Mouse (Mus musculus): ENCODE measurements around the gene Irak3. TPM values are rescaled to one million over a fixed set of nuclear protein-coding genes. Genes with fewer than 3 reads are reported as not detected.

Irak3 gene
- polyA plus RNA-seq, 1 experiment: 0.26 TPM

DNA sequence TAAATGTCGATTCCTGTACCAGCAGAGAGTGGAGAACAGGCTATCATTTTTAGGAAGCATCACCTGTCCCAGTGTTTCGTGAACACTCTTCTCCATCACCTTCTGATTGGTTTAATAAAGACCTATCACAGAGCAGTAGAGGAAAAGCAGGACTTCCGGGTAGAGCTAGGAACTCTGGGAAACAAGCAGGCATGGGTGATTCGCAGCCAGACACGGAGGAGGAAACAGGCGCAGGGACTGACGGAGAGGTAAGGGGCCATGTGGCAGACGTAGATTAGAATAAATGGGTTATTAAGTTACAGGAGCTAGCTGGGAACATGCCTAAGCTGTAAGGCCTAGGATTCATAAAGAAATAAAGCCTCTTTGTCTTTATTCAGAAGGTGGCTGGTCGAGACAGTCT is 41.4 kb downstream of the Irak3 start:
- no peaks in the 10 kb centered on the region for H3K79me2 ChIP-seq (ENCODE audit: control insufficient read depth, insufficient read depth)
- TF ChIP-seq POLR2A (IDR thresholded peaks at IDR 0.05; ENCODE audit: insufficient read length, low read depth): no peak
- TF ChIP-seq MYOG (IDR thresholded peaks at IDR 0.05; ENCODE audit: control insufficient read depth in 1 of 3, insufficient read depth in 1 of 3, insufficient read length in 2 of 3, low read depth in 2 of 3): no peak
- no peak for TF ChIP-seq REST (IDR thresholded peaks at IDR 0.05; ENCODE audit: insufficient read depth, insufficient read length)
- TF ChIP-seq E2F4 (IDR thresholded peaks at IDR 0.05; ENCODE audit: insufficient read depth): no peak
- TF ChIP-seq TCF12 (IDR thresholded peaks at IDR 0.05; ENCODE audit: insufficient read depth, poor library complexity, severe bottlenecking): no peak
- TF ChIP-seq TCF3 (IDR thresholded peaks at IDR 0.05; ENCODE audit: insufficient read length, low read depth): no peak
- no peak for TF ChIP-seq MAX (IDR thresholded peaks at IDR 0.05; ENCODE audit: low read depth)
- TF ChIP-seq MYOD1 (IDR thresholded peaks at IDR 0.05; ENCODE audit: control insufficient read depth in 1 of 3, insufficient read length in 2 of 3, low read depth in 2 of 3): no peak
- TF ChIP-seq USF1 (IDR thresholded peaks at IDR 0.05; ENCODE audit: low read depth): no peak
- TF ChIP-seq POLR2AphosphoS2 (IDR thresholded peaks at IDR 0.05; ENCODE audit: insufficient read length, low read depth): no peak
- no peak for TF ChIP-seq SRF (IDR thresholded peaks at IDR 0.05; ENCODE audit: control insufficient read depth, insufficient read length, low read depth)
- no peak for TF ChIP-seq CEBPB (IDR thresholded peaks at IDR 0.05; ENCODE audit: insufficient read depth, poor library complexity, severe bottlenecking)
- no peak overlapping the region for H3K4me3 ChIP-seq
- H3K36me3 ChIP-seq (ENCODE audit: control insufficient read depth, insufficient read depth): no peaks in the 10 kb centered on the region
- no peak overlapping the region for H3K4me2 ChIP-seq (ENCODE audit: low read depth)
- no peak overlapping the region for H3ac ChIP-seq (ENCODE audit: control insufficient read depth, insufficient read length)
- H3K27me3 ChIP-seq (ENCODE audit: control insufficient read depth, insufficient read depth, insufficient read length): no peaks in the 10 kb centered on the region

DNA sequence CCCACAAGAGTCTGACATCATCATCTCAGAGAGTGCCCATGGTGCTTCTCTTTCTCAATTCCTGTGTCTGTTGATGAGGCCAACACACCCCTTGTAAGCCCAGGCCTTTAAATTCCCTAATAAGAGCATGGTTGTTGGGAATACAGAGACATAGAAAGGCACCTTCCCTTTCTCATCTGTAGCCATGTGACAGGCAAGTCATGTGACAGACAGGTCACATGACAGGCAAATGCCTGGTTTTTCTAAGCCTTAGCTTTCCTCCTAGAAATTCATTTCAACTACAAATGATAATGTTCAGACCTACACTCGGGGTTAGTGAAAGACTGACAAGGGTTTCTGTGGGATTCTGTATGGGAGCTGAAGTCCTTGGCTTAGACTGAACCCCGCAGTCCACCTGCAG is 48.0 kb downstream of the Irak3 start:
- no peak overlapping the region for H3K4me2 ChIP-seq (ENCODE audit: low read depth)
- H3K79me2 ChIP-seq (ENCODE audit: control insufficient read depth, insufficient read depth): no peaks in the 10 kb centered on the region
- H3ac ChIP-seq (ENCODE audit: control insufficient read depth, insufficient read length): no peak overlapping the region
- no peaks in the 10 kb centered on the region for H3K36me3 ChIP-seq (ENCODE audit: control insufficient read depth, insufficient read depth)
- H3K27me3 ChIP-seq (ENCODE audit: control insufficient read depth, insufficient read depth, insufficient read length): no peaks in the 10 kb centered on the region
- no peak overlapping the region for H3K4me3 ChIP-seq
- TF ChIP-seq TCF12 (IDR thresholded peaks at IDR 0.05; ENCODE audit: insufficient read depth, poor library complexity, severe bottlenecking): no peak
- no peak for TF ChIP-seq USF1 (IDR thresholded peaks at IDR 0.05; ENCODE audit: low read depth)
- no peak for TF ChIP-seq SRF (IDR thresholded peaks at IDR 0.05; ENCODE audit: control insufficient read depth, insufficient read length, low read depth)
- TF ChIP-seq REST (IDR thresholded peaks at IDR 0.05; ENCODE audit: insufficient read depth, insufficient read length): no peak
- TF ChIP-seq E2F4 (IDR thresholded peaks at IDR 0.05; ENCODE audit: insufficient read depth): no peak
- TF ChIP-seq MYOG (IDR thresholded peaks at IDR 0.05; ENCODE audit: control insufficient read depth in 1 of 3, insufficient read depth in 1 of 3, insufficient read length in 2 of 3, low read depth in 2 of 3): no peak
- no peak for TF ChIP-seq POLR2A (IDR thresholded peaks at IDR 0.05; ENCODE audit: insufficient read length, low read depth)
- no peak for TF ChIP-seq TCF3 (IDR thresholded peaks at IDR 0.05; ENCODE audit: insufficient read length, low read depth)
- TF ChIP-seq CEBPB (IDR thresholded peaks at IDR 0.05; ENCODE audit: insufficient read depth, poor library complexity, severe bottlenecking): no peak
- no peak for TF ChIP-seq MYOD1 (IDR thresholded peaks at IDR 0.05; ENCODE audit: control insufficient read depth in 1 of 3, insufficient read length in 2 of 3, low read depth in 2 of 3)
- no peak for TF ChIP-seq MAX (IDR thresholded peaks at IDR 0.05; ENCODE audit: low read depth)
- no peak for TF ChIP-seq POLR2AphosphoS2 (IDR thresholded peaks at IDR 0.05; ENCODE audit: insufficient read length, low read depth)

DNA sequence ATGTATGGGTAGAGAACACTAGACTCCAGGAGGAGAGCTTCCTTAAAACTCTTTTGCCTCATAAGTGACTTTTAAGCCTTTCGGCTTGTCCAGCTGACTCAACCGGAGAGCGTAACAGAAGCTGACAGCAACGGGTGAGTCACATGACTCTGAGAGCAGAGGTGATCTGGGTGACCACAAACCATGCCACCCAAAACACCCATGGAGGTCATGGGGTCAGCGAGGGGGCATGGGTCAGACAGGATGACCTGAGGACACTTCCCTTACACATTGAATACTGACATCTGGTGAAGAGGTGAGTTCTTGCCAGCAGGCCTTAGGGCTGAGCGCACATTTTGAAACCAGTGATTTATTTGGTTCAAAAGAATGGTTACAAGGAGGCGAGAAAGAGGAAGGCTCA is 50.3 kb downstream of the Irak3 start:
- H3K79me2 ChIP-seq (ENCODE audit: control insufficient read depth, insufficient read depth): no peaks in the 10 kb centered on the region
- H3K4me3 ChIP-seq: no peak overlapping the region
- H3K27me3 ChIP-seq (ENCODE audit: control insufficient read depth, insufficient read depth, insufficient read length): no peaks in the 10 kb centered on the region
- H3K36me3 ChIP-seq (ENCODE audit: control insufficient read depth, insufficient read depth): no peaks in the 10 kb centered on the region
- TF ChIP-seq MYOD1 (IDR thresholded peaks at IDR 0.05; ENCODE audit: control insufficient read depth in 1 of 3, insufficient read length in 2 of 3, low read depth in 2 of 3) (no peak), POLR2A (IDR thresholded peaks at IDR 0.05; ENCODE audit: insufficient read length, low read depth) (no peak), TCF12 (IDR thresholded peaks at IDR 0.05; ENCODE audit: insufficient read depth, poor library complexity, severe bottlenecking) (no peak), REST (IDR thresholded peaks at IDR 0.05; ENCODE audit: insufficient read depth, insufficient read length) (no peak)
- no peak overlapping the region for H3ac ChIP-seq (ENCODE audit: control insufficient read depth, insufficient read length)
- no peak overlapping the region for H3K4me2 ChIP-seq (ENCODE audit: low read depth)

GRCm38 (mm10) chr10:120140916-120141516 is 60.9 kb downstream of the Irak3 start:
- no peak overlapping the region for H3K4me2 ChIP-seq (ENCODE audit: low read depth)
- no peaks in the 10 kb centered on the region for H3K36me3 ChIP-seq (ENCODE audit: control insufficient read depth, insufficient read depth)
- H3ac ChIP-seq (ENCODE audit: control insufficient read depth, insufficient read length): no peak overlapping the region
- H3K4me3 ChIP-seq: no peak overlapping the region
- TF ChIP-seq CEBPB (IDR thresholded peaks at IDR 0.05; ENCODE audit: insufficient read depth, poor library complexity, severe bottlenecking) (peak; percentile 51; the same call in 1 of the 2 replicates), TCF3 (IDR thresholded peaks at IDR 0.05; ENCODE audit: insufficient read length, low read depth) (no peak)
- no peaks in the 10 kb centered on the region for H3K27me3 ChIP-seq (ENCODE audit: control insufficient read depth, insufficient read depth, insufficient read length)
- no peaks in the 10 kb centered on the region for H3K79me2 ChIP-seq (ENCODE audit: control insufficient read depth, insufficient read depth)

DNA sequence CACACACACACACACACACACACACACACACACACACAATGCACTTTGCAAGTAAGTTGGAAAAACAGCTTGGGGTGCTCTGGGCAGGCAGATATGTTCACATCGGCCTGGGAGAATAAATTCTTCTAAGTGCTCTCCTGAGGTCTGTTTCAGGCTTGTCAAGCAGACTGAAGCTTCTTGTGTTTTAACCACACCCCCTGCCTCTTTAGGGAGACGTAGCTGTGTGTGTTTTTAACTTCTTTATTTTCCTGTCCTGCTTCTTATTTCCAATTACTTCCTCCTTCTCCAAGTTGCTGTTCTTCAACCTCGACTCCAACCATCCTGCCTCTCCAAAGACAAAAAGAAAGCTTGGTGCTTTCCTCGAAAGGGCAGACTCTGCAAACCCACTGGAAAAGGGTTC is 61.7 kb downstream of the Irak3 start:
- no peak overlapping the region for H3ac ChIP-seq (ENCODE audit: control insufficient read depth, insufficient read length)
- no peaks in the 10 kb centered on the region for H3K79me2 ChIP-seq (ENCODE audit: control insufficient read depth, insufficient read depth)
- no peaks in the 10 kb centered on the region for H3K36me3 ChIP-seq (ENCODE audit: control insufficient read depth, insufficient read depth)
- TF ChIP-seq TCF12 (IDR thresholded peaks at IDR 0.05; ENCODE audit: insufficient read depth, poor library complexity, severe bottlenecking): no peak
- TF ChIP-seq MYOG (IDR thresholded peaks at IDR 0.05; ENCODE audit: control insufficient read depth in 1 of 3, insufficient read depth in 1 of 3, insufficient read length in 2 of 3, low read depth in 2 of 3): no peak
- no peak for TF ChIP-seq POLR2A (IDR thresholded peaks at IDR 0.05; ENCODE audit: insufficient read length, low read depth)
- no peak for TF ChIP-seq MYOD1 (IDR thresholded peaks at IDR 0.05; ENCODE audit: control insufficient read depth in 1 of 3, insufficient read length in 2 of 3, low read depth in 2 of 3)
- no peak for TF ChIP-seq CEBPB (IDR thresholded peaks at IDR 0.05; ENCODE audit: insufficient read depth, poor library complexity, severe bottlenecking)
- TF ChIP-seq USF1 (IDR thresholded peaks at IDR 0.05; ENCODE audit: low read depth): no peak
- TF ChIP-seq TCF3 (IDR thresholded peaks at IDR 0.05; ENCODE audit: insufficient read length, low read depth): no peak
- no peak for TF ChIP-seq POLR2AphosphoS2 (IDR thresholded peaks at IDR 0.05; ENCODE audit: insufficient read length, low read depth)
- TF ChIP-seq SRF (IDR thresholded peaks at IDR 0.05; ENCODE audit: control insufficient read depth, insufficient read length, low read depth): no peak
- TF ChIP-seq E2F4 (IDR thresholded peaks at IDR 0.05; ENCODE audit: insufficient read depth): no peak
- no peak for TF ChIP-seq MAX (IDR thresholded peaks at IDR 0.05; ENCODE audit: low read depth)
- TF ChIP-seq REST (IDR thresholded peaks at IDR 0.05; ENCODE audit: insufficient read depth, insufficient read length): no peak
- no peaks in the 10 kb centered on the region for H3K27me3 ChIP-seq (ENCODE audit: control insufficient read depth, insufficient read depth, insufficient read length)
- no peak overlapping the region for H3K4me2 ChIP-seq (ENCODE audit: low read depth)
- no peak overlapping the region for H3K4me3 ChIP-seq
